14 mouse cellular contexts compared by ENCODE assay signal in the genomic region with DNA sequence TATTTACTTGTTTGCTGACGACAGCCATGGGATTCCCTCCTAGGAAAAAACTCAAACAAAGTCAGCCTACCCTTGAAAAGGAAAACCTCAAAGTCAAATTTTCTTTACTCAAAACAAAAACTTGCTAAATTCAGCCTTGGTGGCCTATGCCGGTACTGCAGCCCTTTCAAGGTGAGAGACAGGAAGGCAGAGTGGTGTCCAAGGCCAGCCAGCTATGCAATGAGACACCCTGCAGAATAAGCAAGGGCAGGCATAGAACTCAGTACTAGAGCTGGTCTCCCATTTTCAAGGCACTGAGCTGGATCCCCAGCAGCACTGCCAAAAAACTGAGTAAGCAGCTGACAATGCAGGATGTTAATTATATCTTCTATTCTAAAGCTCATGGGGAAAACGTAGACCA. TPM values are rescaled to one million over a fixed set of nuclear protein-coding genes. Genes with fewer than 3 reads are reported as not detected.
DNase-seq lines count a peak whose midpoint lies in the region; ATAC-seq and TF ChIP-seq lines count a peak whose summit lies in the region.
"Had no signal": no experiment of that assay in that cellular context is flagged by ENCODE, and none has a peak within 500 bp of the region (broad histone marks: within the 10 kb centered on the region; RNA-seq: fewer than 3 reads in every experiment).

No protein-coding gene starts in this region.

- no peaks in the 10 kb centered on the region for H3K4me1 ChIP-seq in heart, postnatal 0 days (ENCODE audit: control insufficient read depth, insufficient read depth)
- H3K4me1 ChIP-seq: liver, embryonic 15.5 days; midbrain, embryonic 15.5 days had no signal

- no peaks in the 10 kb centered on the region for H3K27me3 ChIP-seq in heart, postnatal 0 days (ENCODE audit: control insufficient read depth, insufficient read depth, low read length)
- H3K27me3 ChIP-seq: heart, embryonic 15.5 days; liver, embryonic 15.5 days; midbrain, embryonic 15.5 days had no signal

- no peaks in the 10 kb centered on the region for H3K9me3 ChIP-seq in heart, postnatal 0 days (replicated peaks; ENCODE audit: control insufficient read depth, low read length)
- H3K9me3 ChIP-seq: heart, embryonic 15.5 days; liver, embryonic 15.5 days; midbrain, embryonic 15.5 days had no signal

- no peak for TF ChIP-seq EP300 in heart, postnatal 0 days (IDR thresholded peaks at IDR 0.05; ENCODE audit: low read depth)

- 0 out of 2 replicates have a peak, but pooled peaks have one; percentile 6 for TF ChIP-seq CTCF in heart, postnatal 0 days (IDR thresholded peaks at IDR 0.05; ENCODE audit: low read depth)

- no peak overlapping the region for H3K27ac ChIP-seq in heart, postnatal 0 days (ENCODE audit: low read depth)
- H3K27ac ChIP-seq: heart, embryonic 15.5 days; liver, embryonic 15.5 days; midbrain, embryonic 15.5 days had no signal

- H3K4me2 ChIP-seq in heart, postnatal 0 days (ENCODE audit: low read depth, low read length) = no peak overlapping the region
- H3K4me2 ChIP-seq: heart, embryonic 15.5 days; liver, embryonic 15.5 days; midbrain, embryonic 15.5 days had no signal

- no peak overlapping the region for H3K9ac ChIP-seq in heart, postnatal 0 days (replicated peaks; ENCODE audit: low read depth, low read length)
- H3K9ac ChIP-seq: heart, embryonic 15.5 days; liver, embryonic 15.5 days; midbrain, embryonic 15.5 days had no signal

- no peak overlapping the region for H3K4me3 ChIP-seq in heart, postnatal 0 days (ENCODE audit: low read depth, low read length)
- H3K4me3 ChIP-seq: heart, embryonic 15.5 days; liver, embryonic 15.5 days; midbrain, embryonic 15.5 days had no signal

- H3K36me3 ChIP-seq in heart, postnatal 0 days (replicated peaks; ENCODE audit: control insufficient read depth, insufficient read depth, low read length) = peaks cover 68% of the 10 kb centered on the region

- ATAC-seq in heart, postnatal 0 days (ENCODE audit: insufficient read depth, low read depth) = no peak
- ATAC-seq in megakaryocyte-erythroid progenitor cell, adult 5-6 weeks (replicated peaks; ENCODE audit: low FRiP score, low TSS enrichment, poor library complexity, severe bottlenecking) = peak; percentile 61; the same call in 1 of the 2 replicates
- no peak for ATAC-seq in inflammation-experienced regulatory T-cells, adult 6 months
- ATAC-seq: midbrain, embryonic 15.5 days had no signal

- DNase-seq in heart, postnatal 0 days (ENCODE audit: low spot score) = no peak
- no peak for DNase-seq in heart, adult 9 months (ENCODE audit: low spot score in 2 of 2)
- DNase-seq in lung, postnatal 10 days = peak; percentile 6
- DNase-seq in lung, postnatal 4 days = no peak
- peak; percentile 6 for DNase-seq in NIH3T3 (ENCODE audit: low read depth)
- DNase-seq in urinary bladder, postnatal 36 days (ENCODE audit: low spot score in 2 of 2) = no peak
- DNase-seq: cerebellum, adult 9-10 months had no signal

- 69% methylated on average over 3 of the region's 3 CpGs for WGBS in heart, postnatal 0 days

RNA-seq across cellular contexts. Expression of a gene that starts 33.9 kb away (rescaled TPM):
- total RNA-seq in heart, postnatal 0 days (2014; rRNA removed; ENCODE audit: low replicate concordance) = 48.2 and 57.0 TPM in 2 replicates
- polyA plus RNA-seq in heart, postnatal 0 days (2015; fragmentation: Nextera tagmentation; extraction: Ambion mirVana) = 15.2 and 17.0 TPM in 2 replicates
- 61.6 and 68.5 TPM in 2 replicates for total RNA-seq in megakaryocyte-erythroid progenitor cell, adult 5-6 weeks (2014; fragmentation: Nextera tagmentation)
- total RNA-seq in megakaryocyte-erythroid progenitor cell, adult 5-6 weeks (2017) = 60.7 and 91.5 TPM in 2 replicates
- polyA plus RNA-seq in inflammation-experienced regulatory T-cells, adult 6 months (2017; shearing (Covaris generic)) = 10 to 100 TPM; 12.3 to 23.7 (median 23.2) TPM

RNA-seq across cellular contexts. Expression of a gene that starts 41.6 kb away (rescaled TPM):
- total RNA-seq in heart, postnatal 0 days (2014; rRNA removed; ENCODE audit: low replicate concordance) = not detected in 2 replicates
- polyA plus RNA-seq in heart, postnatal 0 days (2015; fragmentation: Nextera tagmentation; extraction: Ambion mirVana) = not detected in 2 replicates
- total RNA-seq in megakaryocyte-erythroid progenitor cell, adult 5-6 weeks (2014; fragmentation: Nextera tagmentation) = not detected in 2 replicates
- not detected in 2 replicates for total RNA-seq in megakaryocyte-erythroid progenitor cell, adult 5-6 weeks (2017)
- polyA plus RNA-seq in inflammation-experienced regulatory T-cells, adult 6 months (2017; shearing (Covaris generic)) = not detected
- total RNA-seq: gastrocnemius, adult 18-20 months had no signal
- polyA plus RNA-seq: heart, embryonic 15.5 days; intestine, embryonic 14.5 days; liver, embryonic 15.5 days; midbrain, embryonic 15.5 days had no signal

RNA-seq across cellular contexts. Expression of a gene that starts 53.8 kb away (rescaled TPM):
- not detected in 2 replicates for total RNA-seq in heart, postnatal 0 days (2014; rRNA removed; ENCODE audit: low replicate concordance)
- not detected in 2 replicates for polyA plus RNA-seq in heart, postnatal 0 days (2015; fragmentation: Nextera tagmentation; extraction: Ambion mirVana)
- 0.44 TPM in 1 of 2 replicates, not detected in the other for total RNA-seq in megakaryocyte-erythroid progenitor cell, adult 5-6 weeks (2014; fragmentation: Nextera tagmentation)
- total RNA-seq in megakaryocyte-erythroid progenitor cell, adult 5-6 weeks (2017) = 0.27 TPM in 1 of 2 replicates, not detected in the other
- polyA plus RNA-seq in inflammation-experienced regulatory T-cells, adult 6 months (2017; shearing (Covaris generic)) = under 1 TPM in 1 of 3 experiments, not detected in 2; 0.16 TPM
- total RNA-seq: gastrocnemius, adult 18-20 months had no signal
- polyA plus RNA-seq: heart, embryonic 15.5 days; intestine, embryonic 14.5 days; liver, embryonic 15.5 days had no signal

Comparison
In these comparisons a context has a peak if more than half of its experiments do, and no peak if none do; other contexts are left out.
1. DNase-seq: peak in lung, postnatal 10 days (single experiment) and NIH3T3 (single experiment); none in heart, postnatal 0 days (single experiment), heart, adult 9 months (0 of 2), lung, postnatal 4 days (0 of 2) and urinary bladder, postnatal 36 days (0 of 2).